Mouse (Mus musculus) embryo, embryonic 11 days (tissue): ENCODE data around the gene Cdh24.
A peak's percentile ranks its signal among the peaks of the same experiment; 100 is the strongest.
"Not testable (repeated sequence)": the region's sequence is repeated elsewhere in the genome, so short reads cannot be mapped to it uniquely, and the experiment has no call there.

ENCODE experiments used
- DNase-seq: peaks from one replicate; pipeline ENCODE4 v3.0.0-alpha.2; 2015

Gene Cdh24

GRCm38 (mm10) chr14:54642224-54642944 lies 1.2 kb upstream of the Cdh24 start:
- no peak for DNase-seq

- no peak for DNase-seq
Measured at GRCm38 (mm10) chr14:54640946-54641304, 239 bp downstream of the Cdh24 start, which contains the start of gene Gm17606. TSS of gene Gm17606 (plus strand) at chr14:54640952.

GRCm38 (mm10) chr14:54640121-54640520 lies 1.0 kb downstream of the Cdh24 start:
- no peak for DNase-seq

DNA sequence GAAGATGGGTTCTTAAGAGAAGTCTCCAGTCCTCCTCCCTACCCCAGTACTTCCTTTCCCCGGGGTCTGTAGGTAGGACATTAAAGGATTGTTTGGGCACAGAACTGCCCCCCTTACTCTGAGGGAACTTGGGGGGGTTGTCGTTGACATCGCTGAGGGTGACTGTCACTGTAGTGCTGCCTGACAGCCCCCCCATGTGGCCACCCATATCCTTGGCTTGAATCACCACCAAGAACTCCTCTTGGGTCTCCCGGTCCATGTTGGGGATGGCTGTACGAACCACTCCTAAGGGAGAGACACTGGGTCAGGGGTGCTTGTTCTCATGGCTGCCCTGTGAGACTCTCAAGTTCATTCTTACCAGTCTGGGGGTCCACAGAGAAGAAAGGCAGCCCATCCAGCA lies 3.0 kb downstream of the Cdh24 start:
- DNase-seq: no peak

- peak; percentile 52 for DNase-seq
Measured at GRCm38 (mm10) chr14:54636954-54637353, 4.2 kb downstream of the Cdh24 start.

DNA sequence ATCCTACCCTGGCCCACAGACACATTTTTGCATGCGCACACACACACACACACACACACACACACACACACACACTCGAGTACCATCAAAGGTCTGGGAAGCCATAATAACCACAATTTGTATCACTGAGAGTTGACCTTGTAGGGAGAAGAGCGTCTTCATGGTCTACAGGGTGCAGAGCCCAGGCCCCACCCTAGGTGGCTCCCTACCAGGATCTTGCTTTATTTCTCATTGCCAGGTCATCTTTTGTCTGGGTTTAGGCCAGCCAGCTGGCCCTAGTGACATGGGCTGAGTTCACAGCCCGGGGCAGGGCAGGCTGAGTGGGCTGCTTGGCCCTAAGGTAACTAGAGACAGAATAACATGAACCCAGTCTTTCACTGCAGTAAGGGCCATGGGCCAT lies 7.0 kb downstream of the Cdh24 start:
- DNase-seq: no peak

GRCm38 (mm10) chr14:54632252-54632651 lies 8.9 kb downstream of the Cdh24 start:
- no peak for DNase-seq

- DNase-seq: no peak
Measured at GRCm38 (mm10) chr14:54631240-54631599, 9.9 kb downstream of the Cdh24 start.

DNA sequence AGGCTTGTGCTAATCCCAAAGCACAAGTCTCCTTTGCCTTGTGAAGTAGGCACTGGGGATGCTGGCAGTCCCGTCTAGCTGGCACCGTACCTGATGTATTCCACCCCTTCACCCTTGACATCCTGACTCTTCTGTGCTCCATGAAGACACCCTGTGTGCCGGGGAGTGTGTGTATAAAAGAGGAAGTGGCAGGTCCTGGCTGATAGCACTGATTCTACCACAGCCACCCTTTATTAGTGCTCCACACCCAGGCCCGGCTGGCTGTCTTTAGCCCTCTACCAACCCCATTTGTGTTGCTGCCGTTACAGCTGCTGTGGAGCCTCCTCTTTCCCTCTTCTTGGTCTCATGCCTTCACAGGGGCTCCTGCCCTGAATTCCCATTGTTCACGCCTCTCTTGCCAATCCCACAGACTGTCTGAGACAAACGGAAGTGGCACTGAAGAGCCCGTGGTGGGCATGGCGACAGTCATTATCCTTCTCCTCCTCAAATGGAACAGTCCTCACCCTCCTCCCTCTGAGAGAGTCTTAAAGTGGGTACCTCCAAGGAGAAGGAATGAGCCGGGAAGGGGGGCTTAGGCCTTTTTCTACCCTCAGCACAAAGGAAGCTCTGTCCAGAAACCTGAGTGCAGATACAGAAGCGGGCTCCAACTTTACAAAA lies 10.5 kb downstream of the Cdh24 start:
- no peak for DNase-seq

DNA sequence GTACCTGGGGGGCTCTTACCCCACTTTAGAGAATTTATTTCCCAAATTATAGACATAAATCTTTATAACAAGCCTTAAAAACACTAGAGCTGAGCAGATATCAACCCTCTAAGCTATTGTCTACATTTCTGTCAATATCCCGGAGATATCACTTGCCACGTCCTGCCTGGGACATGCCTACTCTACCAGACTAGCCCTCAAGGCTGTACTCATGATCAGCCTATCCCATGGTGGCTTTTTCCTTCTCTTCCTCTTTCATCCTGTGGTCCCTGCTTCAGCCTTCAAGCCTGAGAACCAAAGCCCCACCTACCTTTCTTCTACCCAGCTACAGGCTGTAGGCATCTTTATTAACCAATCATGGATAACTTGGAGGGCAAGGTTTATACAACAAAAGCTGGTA lies 11.4 kb downstream of the Cdh24 start:
- DNase-seq: no peak

GRCm38 (mm10) chr14:54628103-54628502 lies 13.1 kb downstream of the Cdh24 start:
- DNase-seq: no peak

DNA sequence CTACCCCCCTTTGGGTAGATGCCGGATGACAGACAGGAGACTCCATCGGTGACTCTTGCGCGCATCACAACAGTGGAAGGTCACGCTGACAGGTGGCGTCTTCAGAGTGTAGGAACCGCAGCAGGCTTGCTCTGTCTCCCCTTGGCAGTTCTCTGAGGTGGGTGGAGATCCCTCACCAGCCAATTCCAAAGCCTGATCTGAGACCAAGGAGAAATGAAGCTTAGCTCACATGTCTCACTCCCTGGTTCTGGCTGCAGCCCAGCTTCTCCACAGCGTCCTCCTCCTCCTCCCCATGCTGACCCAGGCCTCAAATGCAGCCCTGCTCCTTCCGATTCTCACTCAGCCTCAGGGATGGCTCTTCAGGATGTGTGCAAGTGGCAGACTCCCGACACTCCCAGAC lies 16.2 kb downstream of the Cdh24 start:
- DNase-seq: no peak

DNA sequence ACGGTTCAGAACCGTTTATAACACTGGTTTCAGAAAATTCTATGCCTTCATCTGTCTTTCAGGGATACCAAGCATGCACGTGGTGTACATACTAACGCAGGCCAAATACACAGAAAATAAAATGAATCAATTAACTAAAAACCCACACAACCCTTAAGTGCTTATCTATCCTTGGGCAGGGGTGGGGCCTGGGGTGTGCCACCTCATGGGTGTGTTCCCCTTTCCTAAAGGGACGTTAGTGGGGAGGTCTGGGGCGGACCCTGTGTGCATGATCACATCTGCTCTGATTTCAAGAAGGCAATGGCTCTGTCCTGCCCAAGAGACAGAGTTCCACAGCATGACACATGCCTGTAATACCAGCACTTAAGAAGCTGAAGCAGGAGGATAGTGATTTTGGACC lies 17.8 kb downstream of the Cdh24 start:
- DNase-seq: no peak

DNA sequence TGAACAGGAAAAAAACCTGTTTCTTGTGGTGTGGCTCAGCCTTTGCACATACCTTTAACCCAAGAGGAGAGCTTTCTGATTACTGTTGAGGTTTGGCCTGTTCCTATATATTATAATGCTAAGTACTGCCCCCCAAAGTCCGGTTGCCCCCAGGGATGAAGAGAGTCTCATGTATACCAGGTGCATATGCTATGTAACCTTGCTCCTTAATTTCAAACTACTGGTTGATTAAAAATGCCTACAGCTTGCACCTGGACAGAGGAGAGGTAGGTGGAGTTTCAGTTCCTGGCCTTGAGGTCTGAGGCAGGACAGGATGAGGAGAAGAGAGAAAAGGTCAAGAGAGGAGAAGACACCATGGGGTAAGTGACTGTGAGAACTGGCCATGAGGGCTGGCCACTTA lies 20.0 kb downstream of the Cdh24 start, which contains the start of gene Psmb11:
Gene Psmb11 (plus strand): TSS at position 301 of the 400 bp plus-strand sequence.
- DNase-seq: no peak

DNA sequence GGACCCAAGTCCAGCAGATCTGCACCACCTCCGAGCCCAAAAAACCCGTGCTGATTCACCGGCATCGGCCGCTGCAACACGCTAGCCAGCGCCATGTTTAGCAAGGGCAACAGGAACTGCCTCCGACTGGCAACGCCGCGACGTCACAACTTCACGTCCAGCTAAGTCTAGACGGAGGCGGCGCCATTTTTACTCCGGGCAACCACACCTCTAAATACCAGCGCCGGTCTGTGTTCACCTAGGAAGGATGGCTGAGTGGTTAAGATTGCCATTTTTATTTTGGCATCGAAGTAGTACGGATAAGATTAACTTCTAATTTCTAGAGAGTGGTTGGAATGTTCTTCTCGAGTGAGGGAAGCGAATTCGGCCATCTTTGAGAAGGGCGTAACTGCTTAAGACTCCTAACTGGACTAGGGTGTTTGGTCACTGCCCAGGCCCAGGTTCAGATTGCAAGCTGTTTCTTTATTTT lies 23.2 kb downstream of the Cdh24 start, which contains the start of gene Psmb5:
Gene Psmb5 (minus strand): TSS at position 126 of the 469 bp plus-strand sequence.
- DNase-seq: peak; percentile 95

DNA sequence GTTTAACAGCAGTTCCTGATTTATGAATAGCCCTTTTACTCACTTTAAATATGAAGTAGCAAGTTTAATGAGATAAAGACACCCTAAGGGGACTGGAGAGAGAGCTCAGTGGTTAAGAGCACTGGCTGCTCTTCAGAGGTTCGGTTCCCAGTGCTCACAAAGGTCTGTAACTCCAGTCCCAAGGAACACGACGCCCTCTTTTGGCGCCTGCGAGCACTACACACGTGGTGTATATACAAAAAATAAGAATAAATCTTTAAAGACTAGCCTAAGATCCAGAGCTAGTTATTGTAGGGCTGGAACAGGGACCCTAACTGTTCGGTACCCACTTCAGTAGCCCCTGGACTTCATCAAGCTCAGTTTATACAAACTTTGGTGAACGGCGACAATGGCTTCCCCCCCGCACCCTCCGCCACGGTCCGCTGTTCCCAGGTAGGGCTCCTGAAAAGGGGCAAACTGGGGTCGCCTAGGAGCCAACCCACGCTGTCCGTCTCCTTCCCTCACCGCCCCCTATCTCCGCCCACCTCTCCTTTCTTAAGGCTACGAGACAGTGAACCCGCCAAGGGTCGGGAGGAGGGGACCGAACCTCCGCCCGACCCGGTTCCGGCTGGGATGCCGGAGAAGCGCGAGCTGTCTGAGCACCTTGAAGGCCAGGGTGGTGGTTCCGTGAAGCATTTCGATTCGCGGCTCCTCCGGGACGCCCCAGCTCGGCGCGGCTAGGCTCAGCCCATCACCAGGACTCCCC lies 23.8 kb downstream of the Cdh24 start:
- DNase-seq: peak; percentile 39

- DNase-seq: no peak
Measured at GRCm38 (mm10) chr14:54616226-54616825, 24.8 kb downstream of the Cdh24 start.

GRCm38 (mm10) chr14:54614130-54614529 lies 27.0 kb downstream of the Cdh24 start:
- not testable (repeated sequence) for DNase-seq

DNA sequence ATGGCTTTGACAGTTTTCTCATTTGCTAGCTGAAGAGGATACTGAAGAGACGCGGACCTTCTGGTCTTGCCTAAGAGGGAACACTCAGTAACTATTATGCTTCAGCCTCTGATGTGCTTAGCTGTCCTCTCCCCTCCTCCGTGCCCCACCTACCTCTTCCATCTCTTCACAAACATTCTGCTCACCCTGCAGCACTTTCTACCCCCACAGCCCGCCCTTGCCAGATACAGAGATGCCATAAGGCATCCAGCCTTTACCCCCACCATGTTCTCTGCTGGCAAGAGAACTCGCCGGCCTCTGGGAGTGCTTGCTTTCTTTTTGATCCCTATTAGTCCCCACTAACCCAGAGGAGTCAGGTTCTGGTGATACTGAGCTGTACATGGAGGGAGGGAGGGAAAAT lies 30.5 kb downstream of the Cdh24 start:
- DNase-seq: no peak

DNA sequence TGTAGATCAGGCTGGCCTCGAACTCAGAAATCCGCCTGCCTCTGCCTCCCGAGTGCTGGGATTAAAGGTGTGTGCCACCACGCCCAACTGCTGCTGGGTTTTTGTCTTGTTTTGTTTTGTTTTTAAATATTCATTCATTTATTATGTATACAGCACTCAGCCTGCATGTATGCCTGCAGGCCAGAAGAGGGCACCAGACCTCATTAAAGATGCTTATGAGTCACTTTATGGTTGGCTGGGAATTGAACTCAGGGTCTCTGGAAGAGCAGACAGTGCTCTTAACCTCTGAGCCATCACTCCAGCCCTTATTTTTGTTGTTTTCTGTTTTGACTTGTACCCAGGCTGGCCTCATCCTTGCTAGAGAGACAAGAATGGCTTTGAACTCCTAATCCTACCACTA lies 31.2 kb downstream of the Cdh24 start:
- DNase-seq: peak; percentile 56

DNA sequence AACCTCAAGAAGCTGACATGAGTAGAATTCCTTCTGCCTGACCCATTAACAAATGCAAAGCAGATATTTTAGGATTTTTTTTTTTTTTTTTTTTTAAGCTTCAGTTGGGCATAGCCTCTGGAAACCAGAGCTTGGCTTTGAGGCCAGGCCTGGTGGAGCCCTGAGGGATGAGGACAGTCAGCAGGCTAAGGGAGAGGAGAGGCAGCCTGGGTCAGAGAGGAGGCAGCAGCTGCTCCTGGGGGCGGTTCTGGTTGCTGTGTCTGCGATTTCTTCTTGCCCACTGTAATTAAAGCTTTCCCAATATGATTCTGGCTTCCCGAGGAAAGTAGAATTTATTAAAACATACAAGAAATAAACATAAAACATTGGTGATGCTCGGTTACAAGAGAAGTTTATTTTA lies 31.9 kb downstream of the Cdh24 start:
- DNase-seq: no peak

DNA sequence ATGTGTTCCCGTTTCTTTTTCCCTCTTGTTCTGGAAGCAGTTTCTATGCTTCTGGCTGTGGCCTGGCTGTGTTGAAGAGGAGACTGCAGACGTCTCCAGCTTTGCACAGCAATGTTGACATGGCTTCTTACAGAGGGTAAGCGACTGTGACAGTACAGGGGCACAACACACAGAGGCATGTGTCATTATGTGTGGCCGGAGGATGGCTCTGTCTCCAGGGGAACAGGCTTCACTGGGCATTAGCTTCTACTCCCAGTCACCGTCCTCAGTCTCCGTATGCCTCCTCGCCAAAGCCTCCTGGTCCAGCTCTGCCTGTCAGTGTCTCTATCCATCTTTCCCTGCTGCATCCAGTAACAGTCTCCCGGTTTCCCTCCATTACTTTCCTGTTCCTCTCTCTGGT lies 33.9 kb downstream of the Cdh24 start:
- no peak for DNase-seq

- peak; percentile 91 for DNase-seq
Measured at GRCm38 (mm10) chr14:54605752-54606321, 35.3 kb downstream of the Cdh24 start, which contains the start of gene 4931414P19Rik. TSS of gene 4931414P19Rik (minus strand) at chr14:54605993.
